14 mouse cellular contexts compared by ENCODE assay signal in genomic region chr4:81085188-81085587, GRCm38 (mm10).
"Had no signal": no experiment of that assay in that cellular context is flagged by ENCODE, and none has a peak within 500 bp of the region (broad histone marks: within the 10 kb centered on the region; RNA-seq: fewer than 3 reads in every experiment).

No protein-coding gene starts in this region.

- H3K27me3 ChIP-seq: neural tube, embryonic 15.5 days had no signal

- H3K4me3 ChIP-seq: left cerebral cortex, adult 2 months; midbrain, embryonic 10.5 days; myocyte; neural tube, embryonic 15.5 days had no signal

- H3K9me3 ChIP-seq: midbrain, embryonic 10.5 days; neural tube, embryonic 15.5 days had no signal

- H3K27ac ChIP-seq: left cerebral cortex, adult 2 months; liver, embryonic 14.5 days; midbrain, embryonic 10.5 days; neural tube, embryonic 15.5 days; stomach, postnatal 0 days had no signal

- ATAC-seq: intestine, postnatal 0 days had no signal

- H3K36me3 ChIP-seq: midbrain, embryonic 10.5 days; neural tube, embryonic 15.5 days had no signal

- H3K4me2 ChIP-seq: neural tube, embryonic 15.5 days had no signal

- DNase-seq: kidney, postnatal 25 days; lung, adult 18-20 months; lung, postnatal 36 days; midbrain, embryonic 14.5 days; right cerebral cortex, adult 18-20 months; right cerebral cortex, postnatal 25 days; thymus, postnatal 14 days had no signal

- H3K4me1 ChIP-seq: midbrain, embryonic 10.5 days; neural tube, embryonic 15.5 days had no signal

- H3K9ac ChIP-seq: liver, embryonic 14.5 days; neural tube, embryonic 15.5 days had no signal
